Mouse (Mus musculus): Measurements from ENCODE around the gene Dgkg.
A peak's percentile ranks its signal among the peaks of the same experiment; 100 is the strongest.

Gene Dgkg

GRCm38 (mm10) chr16:22545799-22546198, 111.2 kb downstream of the Dgkg start:
- no peak for DNase-seq (ENCODE audit: low spot score)

GRCm38 (mm10) chr16:22545016-22545561, 111.9 kb downstream of the Dgkg start:
- peak; percentile 29 for DNase-seq (ENCODE audit: low spot score)

GRCm38 (mm10) chr16:22542691-22543141, 114.3 kb downstream of the Dgkg start:
- DNase-seq (ENCODE audit: low spot score), result no peak

- no peak for DNase-seq (ENCODE audit: low spot score)
Measured at GRCm38 (mm10) chr16:22539275-22539674, 117.7 kb downstream of the Dgkg start.

- DNase-seq (ENCODE audit: low spot score), result no peak
Measured at GRCm38 (mm10) chr16:22536581-22537160, 120.3 kb downstream of the Dgkg start.

- DNase-seq (ENCODE audit: low spot score), result no peak
Measured at GRCm38 (mm10) chr16:22533087-22533486, 123.9 kb downstream of the Dgkg start.

- DNase-seq (ENCODE audit: low spot score), result no peak
Measured at GRCm38 (mm10) chr16:22531834-22532233, 125.2 kb downstream of the Dgkg start.

- no peak for DNase-seq (ENCODE audit: low spot score)
Measured at GRCm38 (mm10) chr16:22531041-22531440, 126.0 kb downstream of the Dgkg start.

- no peak for DNase-seq (ENCODE audit: low spot score)
Measured at GRCm38 (mm10) chr16:22527499-22527939, 129.5 kb downstream of the Dgkg start.

- DNase-seq (ENCODE audit: low spot score), result no peak
Measured at GRCm38 (mm10) chr16:22526386-22526785, 130.6 kb downstream of the Dgkg start.

- DNase-seq (ENCODE audit: low spot score), result peak; percentile 76
Measured at GRCm38 (mm10) chr16:22517431-22518384, 139.3 kb downstream of the Dgkg start.

- no peak for DNase-seq (ENCODE audit: low spot score)
Measured at GRCm38 (mm10) chr16:22515476-22515875, 141.5 kb downstream of the Dgkg start.

- no peak for DNase-seq (ENCODE audit: low spot score)
Measured at GRCm38 (mm10) chr16:22510861-22511637, 146.0 kb downstream of the Dgkg start.

GRCm38 (mm10) chr16:22508936-22509563, 148.0 kb downstream of the Dgkg start:
- no peak for DNase-seq (ENCODE audit: low spot score)

- DNase-seq (ENCODE audit: low spot score), result no peak
Measured at GRCm38 (mm10) chr16:22505656-22506055, 151.4 kb downstream of the Dgkg start.

GRCm38 (mm10) chr16:22504851-22505250, 152.2 kb downstream of the Dgkg start:
- DNase-seq (ENCODE audit: low spot score), result peak; percentile 59

- no peak for DNase-seq (ENCODE audit: low spot score)
Measured at GRCm38 (mm10) chr16:22504049-22504448, 153.0 kb downstream of the Dgkg start.

GRCm38 (mm10) chr16:22503467-22503866, 153.6 kb downstream of the Dgkg start:
- no peak for DNase-seq (ENCODE audit: low spot score)

- DNase-seq (ENCODE audit: low spot score), result no peak
Measured at GRCm38 (mm10) chr16:22501855-22502254, 155.2 kb downstream of the Dgkg start.

- DNase-seq (ENCODE audit: low spot score), result no peak
Measured at GRCm38 (mm10) chr16:22500561-22500960, 156.5 kb downstream of the Dgkg start.

- no peak for DNase-seq (ENCODE audit: low spot score)
Measured at GRCm38 (mm10) chr16:22499951-22500350, 157.1 kb downstream of the Dgkg start.

GRCm38 (mm10) chr16:22499447-22499846, 157.6 kb downstream of the Dgkg start:
- no peak for DNase-seq (ENCODE audit: low spot score)
